Mouse (Mus musculus) liver, postnatal 0 days (tissue): ENCODE measurements around the gene Rapgef5.

Source experiments
- CTCF ChIP-seq: sonication (generic); IDR thresholded peaks from 2 replicates; pipeline ENCODE4 v1.5.1; 2016; ENCODE audit warnings: antibody characterized with exemption, low read depth
- EP300 ChIP-seq: IDR thresholded peaks from 2 replicates; pipeline ENCODE4 v1.6.1; 2016; ENCODE audit warnings: antibody characterized with exemption, low read depth, mild to moderate bottlenecking

DNA sequence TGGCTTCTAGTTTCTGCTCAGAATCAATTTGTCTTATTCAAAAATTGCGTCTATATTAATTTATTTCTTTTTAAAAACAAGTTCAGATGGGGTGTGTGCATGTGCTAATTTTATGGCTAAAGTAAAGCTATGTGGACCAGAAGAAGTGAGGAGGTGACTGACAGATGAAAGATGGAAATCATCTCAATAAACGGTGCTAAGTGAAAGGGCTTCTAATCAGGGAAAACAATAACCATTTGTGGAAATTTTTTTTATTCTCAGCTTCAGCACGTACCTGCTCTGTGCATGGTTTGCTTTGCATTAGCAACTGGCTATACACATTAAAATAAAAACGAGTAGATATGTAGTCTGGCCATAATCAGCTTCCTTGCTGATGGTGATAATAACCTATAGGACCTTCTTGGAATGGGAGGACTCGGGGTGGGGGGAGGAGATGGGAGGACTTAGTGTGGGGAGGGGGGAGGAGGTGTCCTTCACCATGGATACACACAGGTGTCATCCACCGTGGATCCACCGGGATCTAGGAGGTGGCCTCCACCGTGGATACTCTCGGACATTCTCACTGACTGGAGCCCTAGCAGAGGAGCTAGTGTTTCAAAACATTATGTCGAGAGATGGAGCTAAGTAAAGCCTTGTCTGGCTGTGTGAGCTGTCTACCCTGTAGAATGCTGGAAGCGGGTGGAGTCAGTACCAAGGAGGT, 221.2 kb downstream of the Rapgef5 start:
- TF ChIP-seq CTCF (no peak), EP300 (no peak)
